Mouse (Mus musculus) stomach, adult 2 months (tissue): ENCODE results near the gene Gm44805. TPM values are rescaled to one million over a fixed set of nuclear protein-coding genes. Genes with fewer than 3 reads are reported as not detected.

ENCODE experiments used
- polyA plus RNA-seq: library from polyadenylated mRNA; depleted of rRNA; stranded (reverse); fragments of >200 nt; gene quantifications from 2 replicates; pipeline ENCODE4 v1.2.3, GENCODE M21; 2012; rRNA removed

The Gm44805 gene
- not detected in 2 replicates for polyA plus RNA-seq

DNA sequence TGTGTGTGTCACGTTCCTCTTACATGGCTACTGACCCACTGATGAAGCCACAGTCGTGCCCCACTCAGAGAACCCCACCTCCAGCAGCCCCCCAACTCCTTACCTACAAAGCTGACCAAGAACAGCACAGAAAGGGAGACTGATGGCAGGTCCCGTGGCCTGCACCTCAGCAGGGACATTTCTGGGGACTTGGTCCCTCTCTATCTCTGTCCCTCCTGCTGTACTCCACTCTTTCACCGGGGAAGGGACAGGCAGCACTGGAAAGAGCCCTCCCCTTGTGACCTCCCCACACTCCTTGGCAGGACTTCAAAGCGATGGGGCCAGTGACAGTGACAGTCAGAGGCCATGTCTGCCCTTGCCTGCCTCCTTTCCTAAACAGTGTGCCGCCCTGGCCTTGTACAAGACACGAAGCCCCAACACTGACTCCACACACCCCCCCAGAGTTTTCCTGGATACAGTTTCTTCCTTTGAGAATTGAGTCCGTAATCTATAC lies at the start of gene Gm44805, which contains the start of gene Apoc4:
TSS of gene Gm44805 (minus strand) at position 222 of the 493 bp plus-strand sequence.
TSS of gene Apoc4 (minus strand) at position 278 of the 493 bp plus-strand sequence.

GRCm38 (mm10) chr7:19715239-19716054 lies 34.2 kb upstream of the Gm44805 start, which contains the start of gene Tomm40:
TSS of gene Tomm40 (minus strand) at chr7:19715438.

GRCm38 (mm10) chr7:19698907-19699826 lies 17.9 kb upstream of the Gm44805 start, which contains the start of gene Apoe:
TSS of gene Apoe (minus strand) at chr7:19699188.

GRCm38 (mm10) chr7:19691873-19692865 lies 10.9 kb upstream of the Gm44805 start, which contains the start of gene Apoc1:
TSS of gene Apoc1 (minus strand) at chr7:19692660.

DNA sequence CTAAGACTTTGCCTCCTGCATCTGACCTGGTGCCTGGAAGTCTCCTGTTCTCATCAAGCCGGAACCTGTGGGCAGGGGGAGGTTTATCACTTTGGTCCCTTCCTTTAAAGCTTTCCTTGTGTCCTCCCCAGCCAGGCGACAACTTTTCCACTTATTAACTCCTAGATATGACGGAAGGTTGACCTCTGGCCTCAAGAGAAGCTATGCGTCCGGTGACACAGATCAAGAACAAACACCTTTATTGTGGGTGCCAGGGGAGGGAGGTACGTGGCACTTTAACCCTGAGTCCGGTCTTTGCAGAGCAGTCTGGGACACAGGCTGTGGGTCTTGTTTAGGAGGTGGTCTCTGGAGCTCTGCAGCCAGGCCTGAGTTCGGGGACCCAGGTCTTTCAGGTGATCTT lies 3.4 kb downstream of the Gm44805 start, which contains the start of gene Apoc2:
TSS of gene Apoc2 (minus strand) at position 70 of the 400 bp plus-strand sequence.

DNA sequence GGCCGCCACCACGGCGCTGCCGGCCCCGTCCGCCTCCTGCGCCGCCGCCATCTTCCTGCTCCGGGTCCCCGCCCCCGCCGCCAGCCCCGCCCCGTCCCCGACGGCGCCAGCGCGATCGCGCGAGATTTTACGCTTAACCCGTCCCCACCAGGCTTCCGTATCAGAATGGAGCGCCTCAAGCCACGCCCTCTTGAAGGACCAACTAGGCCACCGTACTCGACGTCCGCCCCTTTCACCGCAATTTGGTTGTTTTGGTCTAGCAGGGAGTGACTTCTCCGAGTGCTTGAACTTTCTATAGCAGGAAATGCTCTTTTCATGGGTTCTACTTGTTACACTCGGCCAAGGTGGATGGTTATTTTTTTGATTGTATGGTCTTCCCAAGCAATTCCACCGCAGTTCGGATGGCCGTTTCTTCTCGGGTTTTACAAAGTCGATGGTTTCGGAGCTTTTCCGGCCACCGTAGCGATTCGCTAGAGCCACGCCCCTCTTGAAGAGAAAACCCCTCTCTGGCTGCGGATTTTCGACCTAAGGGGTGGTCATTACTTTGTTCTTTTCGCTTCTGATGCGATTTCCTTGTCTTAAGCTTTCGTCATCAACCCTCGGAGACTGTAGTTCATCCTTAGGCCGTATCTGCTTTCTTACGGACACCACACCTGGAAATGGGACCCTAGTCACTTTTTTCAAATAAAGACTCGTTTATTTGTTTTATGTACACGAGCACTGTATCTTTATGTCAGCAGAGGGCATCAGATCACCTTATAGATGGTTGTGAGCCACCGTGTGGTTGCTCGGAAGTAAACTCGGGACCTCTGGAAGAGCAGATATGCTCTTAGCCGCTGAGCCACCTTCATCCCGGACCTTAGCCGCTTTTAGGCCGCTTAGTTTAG lies 16.0 kb downstream of the Gm44805 start, which contains the start of gene Clptm1:
TSS of gene Clptm1 (minus strand) at position 79 of the 887 bp plus-strand sequence.

GRCm38 (mm10) chr7:19629361-19629734 lies 51.9 kb downstream of the Gm44805 start, which contains the start of gene Relb:
TSS of gene Relb (minus strand) at chr7:19629438.

Other genes starting within 250 kb of the Gm44805 start
- 10.8 and 27.7 TPM in 2 replicates for gene Mark4, start 222.6 kb downstream of the Gm44805 start, polyA plus RNA-seq
- gene Exoc3l2, start 218.1 kb downstream of the Gm44805 start, polyA plus RNA-seq, result 6.3 and 7.2 TPM in 2 replicates
- gene Bloc1s3, start 173.1 kb downstream of the Gm44805 start, polyA plus RNA-seq, result 7.3 and 15.7 TPM in 2 replicates
- 119 and 179 TPM in 2 replicates for gene Trappc6a, start 173.0 kb downstream of the Gm44805 start, polyA plus RNA-seq
- gene Nkpd1, start 163.6 kb downstream of the Gm44805 start, polyA plus RNA-seq, result 45.5 and 87.5 TPM in 2 replicates
- gene Ppp1r37, start 118.3 kb downstream of the Gm44805 start, polyA plus RNA-seq, result 78.3 and 88.5 TPM in 2 replicates
- gene Zfp296, start 104.1 kb downstream of the Gm44805 start, polyA plus RNA-seq, result 7.5 and 7.9 TPM in 2 replicates
- gene Gemin7, start 103.8 kb downstream of the Gm44805 start, polyA plus RNA-seq, result 59.4 and 88.0 TPM in 2 replicates
- 68.5 and 172 TPM in 2 replicates for gene Clasrp, start 76.9 kb downstream of the Gm44805 start, polyA plus RNA-seq
- gene Relb, start 52.0 kb downstream of the Gm44805 start, polyA plus RNA-seq, result 10.6 and 18.6 TPM in 2 replicates
- gene Clptm1, start 16.4 kb downstream of the Gm44805 start, polyA plus RNA-seq, result 55.4 and 69.0 TPM in 2 replicates
- gene Apoc2, start 3.5 kb downstream of the Gm44805 start, polyA plus RNA-seq, result 1.1 and 1.6 TPM in 2 replicates
- gene Apoc4, start 56 bp upstream of the Gm44805 start, polyA plus RNA-seq, result 0.37 TPM in 1 of 2 replicates, not detected in the other
- gene Apoc1, start 11.2 kb upstream of the Gm44805 start, polyA plus RNA-seq, result 6.5 and 8.3 TPM in 2 replicates
- 235 and 380 TPM in 2 replicates for gene Apoe, start 17.8 kb upstream of the Gm44805 start, polyA plus RNA-seq
- gene Tomm40, start 34.0 kb upstream of the Gm44805 start, polyA plus RNA-seq, result 58.9 and 85.6 TPM in 2 replicates
- gene Nectin2, start 69.1 kb upstream of the Gm44805 start, polyA plus RNA-seq, result 64.6 and 101 TPM in 2 replicates
- 52.3 and 63.9 TPM in 2 replicates for gene Bcam, start 89.6 kb upstream of the Gm44805 start, polyA plus RNA-seq
- 41.1 and 54.6 TPM in 2 replicates for gene Cblc, start 115.4 kb upstream of the Gm44805 start, polyA plus RNA-seq
- 47.9 and 87.5 TPM in 2 replicates for gene Bcl3, start 141.3 kb upstream of the Gm44805 start, polyA plus RNA-seq
- 0.53 TPM in 1 of 2 replicates, not detected in the other for gene Gm19345, start 170.6 kb upstream of the Gm44805 start, polyA plus RNA-seq
- gene Ceacam16, start 179.9 kb upstream of the Gm44805 start, polyA plus RNA-seq, result 0.26 and 0.29 TPM in 2 replicates
- gene Ceacam19, start 206.5 kb upstream of the Gm44805 start, polyA plus RNA-seq, result 2.5 and 3.0 TPM in 2 replicates
- gene Pvr, start 239.7 kb upstream of the Gm44805 start, polyA plus RNA-seq, result 2.3 and 3.4 TPM in 2 replicates